In the genomic region with DNA sequence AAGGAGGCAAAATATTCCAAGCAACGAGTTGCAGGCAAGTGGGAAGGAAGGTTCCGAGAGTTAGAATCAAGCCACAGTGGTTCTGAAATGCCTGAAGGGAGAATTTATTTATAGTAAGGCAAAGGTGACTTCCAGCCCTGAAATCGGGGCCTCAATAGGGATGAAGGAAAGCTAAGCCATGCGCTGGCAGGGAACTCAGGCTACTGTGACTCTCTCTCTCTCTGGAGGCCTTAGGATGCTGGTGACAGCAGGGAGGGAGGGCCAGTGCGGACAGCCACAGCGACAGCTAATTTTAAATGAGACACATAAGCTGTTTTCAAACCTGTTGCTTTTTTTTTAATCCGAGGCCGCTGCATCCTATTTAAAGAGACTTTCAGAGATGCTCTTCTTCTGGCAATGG, we compare ENCODE assay signal across 12 mouse cellular contexts.
A peak's percentile ranks its signal among the peaks of the same experiment; 100 is the strongest.
DNase-seq lines count a peak whose midpoint lies in the region; ATAC-seq lines count a peak whose summit lies in the region.
"Had no signal": no experiment of that assay in that cellular context is flagged by ENCODE, and none has a peak within 500 bp of the region (broad histone marks: within the 10 kb centered on the region; RNA-seq: fewer than 3 reads in every experiment).

No protein-coding gene starts in this region.

- no peak overlapping the region for H3K9ac ChIP-seq in kidney, embryonic 16.5 days (replicated peaks; ENCODE audit: low read length)
- no peak overlapping the region for H3K9ac ChIP-seq in kidney, embryonic 15.5 days
- H3K9ac ChIP-seq in embryonic facial prominence, embryonic 15.5 days: no peak overlapping the region
- 0 out of 2 replicates have a peak overlapping the region, but pooled peaks have one; percentile 9 for H3K9ac ChIP-seq in heart, embryonic 14.5 days (ENCODE audit: low read length)
- H3K9ac ChIP-seq in midbrain, embryonic 13.5 days (replicated peaks): no peak overlapping the region

- no peaks in the 10 kb centered on the region for H3K9me3 ChIP-seq in kidney, embryonic 16.5 days (ENCODE audit: low read length)
- H3K9me3 ChIP-seq in kidney, embryonic 15.5 days (replicated peaks): no peaks in the 10 kb centered on the region
- H3K9me3 ChIP-seq in embryonic facial prominence, embryonic 15.5 days (replicated peaks): no peaks in the 10 kb centered on the region
- no peaks in the 10 kb centered on the region for H3K9me3 ChIP-seq in heart, embryonic 14.5 days (ENCODE audit: control insufficient read depth, low read length)
- no peaks in the 10 kb centered on the region for H3K9me3 ChIP-seq in midbrain, embryonic 13.5 days

- no peak overlapping the region for H3K4me3 ChIP-seq in kidney, embryonic 16.5 days (ENCODE audit: low read length)
- H3K4me3 ChIP-seq in kidney, embryonic 15.5 days (replicated peaks): no peak overlapping the region
- no peak overlapping the region for H3K4me3 ChIP-seq in embryonic facial prominence, embryonic 15.5 days (replicated peaks)
- no peak overlapping the region for H3K4me3 ChIP-seq in heart, embryonic 14.5 days (ENCODE audit: control insufficient read depth in 1 of 2, insufficient read depth in 1 of 2, low read depth in 1 of 2, low read length in 2 of 2)
- H3K4me3 ChIP-seq in midbrain, embryonic 13.5 days (replicated peaks): no peak overlapping the region

- DNase-seq in urinary bladder, adult 18-20 months (ENCODE audit: low spot score in 2 of 2): no peak
- DNase-seq in thymus, postnatal 36 days: no peak
- no peak for DNase-seq in urinary bladder, postnatal 25 days (ENCODE audit: low spot score)
- DNase-seq: cerebellum, postnatal 14 days; right cerebral cortex, postnatal 14 days; thymus, adult 2 months had no signal

- H3K4me2 ChIP-seq in kidney, embryonic 16.5 days (replicated peaks; ENCODE audit: low read depth, low read length): no peak overlapping the region; the same call in 1 of the 2 replicates
- no peak overlapping the region for H3K4me2 ChIP-seq in kidney, embryonic 15.5 days
- no peak overlapping the region for H3K4me2 ChIP-seq in embryonic facial prominence, embryonic 15.5 days (replicated peaks)
- peak overlapping the region; percentile 26; the same call in 1 of the 2 replicates for H3K4me2 ChIP-seq in heart, embryonic 14.5 days (ENCODE audit: low read length)
- no peak overlapping the region for H3K4me2 ChIP-seq in midbrain, embryonic 13.5 days (replicated peaks)

- no peaks in the 10 kb centered on the region for H3K27me3 ChIP-seq in kidney, embryonic 16.5 days (ENCODE audit: insufficient read depth, low read length)
- no peaks in the 10 kb centered on the region for H3K27me3 ChIP-seq in kidney, embryonic 15.5 days
- no peaks in the 10 kb centered on the region for H3K27me3 ChIP-seq in embryonic facial prominence, embryonic 15.5 days
- H3K27me3 ChIP-seq in heart, embryonic 14.5 days (ENCODE audit: control insufficient read depth, insufficient read depth, low read length): no peaks in the 10 kb centered on the region
- H3K27me3 ChIP-seq in midbrain, embryonic 13.5 days: no peaks in the 10 kb centered on the region

- no peak for ATAC-seq in kidney, embryonic 16.5 days (ENCODE audit: low FRiP score, low TSS enrichment)
- ATAC-seq in kidney, embryonic 15.5 days (replicated peaks; ENCODE audit: low FRiP score): no peak
- ATAC-seq in embryonic facial prominence, embryonic 15.5 days (ENCODE audit: insufficient number of reproducible peaks, low FRiP score, low TSS enrichment, low read depth): no peak
- no peak for ATAC-seq in heart, embryonic 14.5 days (ENCODE audit: insufficient number of reproducible peaks, insufficient read depth, low FRiP score, low read depth)
- peak; percentile 65; the same call in 1 of the 2 replicates for ATAC-seq in midbrain, embryonic 13.5 days

- 38% methylated on average over 8 of the region's 8 CpGs for whole genome bisulfite sequencing in kidney, embryonic 16.5 days
- WGBS in kidney, embryonic 15.5 days: 28% methylated on average over 8 of the region's 8 CpGs
- WGBS in embryonic facial prominence, embryonic 15.5 days: 28% methylated on average over 8 of the region's 8 CpGs
- 24% methylated on average over 8 of the region's 8 CpGs for WGBS in heart, embryonic 14.5 days
- 17% methylated on average over 8 of the region's 8 CpGs for WGBS in midbrain, embryonic 13.5 days

- no peaks in the 10 kb centered on the region for H3K36me3 ChIP-seq in kidney, embryonic 16.5 days (ENCODE audit: insufficient read depth, low read length)
- H3K36me3 ChIP-seq in kidney, embryonic 15.5 days: 0 out of 2 replicates have a peak, but pooled peaks cover 4% of the 10 kb centered on the region
- no peaks in the 10 kb centered on the region for H3K36me3 ChIP-seq in embryonic facial prominence, embryonic 15.5 days
- no peaks in the 10 kb centered on the region for H3K36me3 ChIP-seq in heart, embryonic 14.5 days (ENCODE audit: control insufficient read depth, insufficient read depth, low read length)
- H3K36me3 ChIP-seq in midbrain, embryonic 13.5 days: peaks cover 5% of the 10 kb centered on the region

- H3K27ac ChIP-seq in kidney, embryonic 16.5 days (ENCODE audit: low read length): 0 out of 2 replicates have a peak overlapping the region, but pooled peaks have one; percentile 16
- H3K27ac ChIP-seq in kidney, embryonic 15.5 days: no peak overlapping the region
- H3K27ac ChIP-seq in embryonic facial prominence, embryonic 15.5 days (replicated peaks): peak overlapping the region; percentile 48; the same call in 1 of the 2 replicates
- peak overlapping the region; percentile 84 to 86 for H3K27ac ChIP-seq in heart, embryonic 14.5 days (replicated peaks in 1 of 2; ENCODE audit: control insufficient read depth in 1 of 2, insufficient read depth in 1 of 2, low read depth in 2 of 2, low read length in 2 of 2)
- H3K27ac ChIP-seq in midbrain, embryonic 13.5 days: peak overlapping the region; percentile 68; the same call in 1 of the 2 replicates
- H3K27ac ChIP-seq: macrophage had no signal

- peaks cover 9% of the 10 kb centered on the region; the same call in 1 of the 2 replicates for H3K4me1 ChIP-seq in kidney, embryonic 16.5 days (ENCODE audit: insufficient read depth, low read length)
- H3K4me1 ChIP-seq in kidney, embryonic 15.5 days: peaks cover 12% of the 10 kb centered on the region
- peaks cover 23% of the 10 kb centered on the region for H3K4me1 ChIP-seq in embryonic facial prominence, embryonic 15.5 days
- peaks cover 29 to 52% of the 10 kb centered on the region in 2 experiments for H3K4me1 ChIP-seq in heart, embryonic 14.5 days (ENCODE audit: control insufficient read depth in 2 of 2, insufficient read depth in 2 of 2, low read length in 2 of 2)
- peaks cover 30% of the 10 kb centered on the region for H3K4me1 ChIP-seq in midbrain, embryonic 13.5 days (replicated peaks)
